11 mouse cellular contexts compared by ENCODE assay signal in genomic region chr5:124966622-124967332, GRCm38 (mm10). TPM values are rescaled to one million over a fixed set of nuclear protein-coding genes. Genes with fewer than 3 reads are reported as not detected.
DNase-seq lines count a peak whose midpoint lies in the region; ATAC-seq lines count a peak whose summit lies in the region.
"Had no signal": no experiment of that assay in that cellular context is flagged by ENCODE, and none has a peak within 500 bp of the region (broad histone marks: within the 10 kb centered on the region; RNA-seq: fewer than 3 reads in every experiment).

No protein-coding gene starts in this region.

- H3K27ac ChIP-seq in forebrain, embryonic 10.5 days = peak overlapping the region; percentile 71
- no peak overlapping the region for H3K27ac ChIP-seq in forebrain, embryonic 13.5 days
- no peak overlapping the region for H3K27ac ChIP-seq in neural tube, embryonic 14.5 days (ENCODE audit: low read depth, low read length)
- H3K27ac ChIP-seq in liver, embryonic 11.5 days (ENCODE audit: low read depth, low read length) = no peak overlapping the region
- H3K27ac ChIP-seq in liver, embryonic 12.5 days = no peak overlapping the region
- H3K27ac ChIP-seq: liver, embryonic 13.5 days had no signal

- H3K36me3 ChIP-seq in forebrain, embryonic 10.5 days (replicated peaks) = no peaks in the 10 kb centered on the region
- no peaks in the 10 kb centered on the region for H3K36me3 ChIP-seq in forebrain, embryonic 13.5 days (ENCODE audit: poor library complexity, severe bottlenecking)
- H3K36me3 ChIP-seq in neural tube, embryonic 14.5 days (ENCODE audit: control insufficient read depth, insufficient read depth, low read length) = no peaks in the 10 kb centered on the region
- H3K36me3 ChIP-seq in liver, embryonic 11.5 days (ENCODE audit: control insufficient read depth, insufficient read depth, low read length) = no peaks in the 10 kb centered on the region
- H3K36me3 ChIP-seq in liver, embryonic 12.5 days = no peaks in the 10 kb centered on the region
- H3K36me3 ChIP-seq: liver, embryonic 13.5 days had no signal

- H3K4me3 ChIP-seq in forebrain, embryonic 10.5 days = no peak overlapping the region
- H3K4me3 ChIP-seq in forebrain, embryonic 13.5 days = no peak overlapping the region
- H3K4me3 ChIP-seq in neural tube, embryonic 14.5 days (ENCODE audit: low read depth, low read length) = no peak overlapping the region
- no peak overlapping the region for H3K4me3 ChIP-seq in liver, embryonic 11.5 days (ENCODE audit: low read depth, low read length)
- H3K4me3 ChIP-seq in liver, embryonic 12.5 days = no peak overlapping the region
- H3K4me3 ChIP-seq: liver, embryonic 13.5 days had no signal

- H3K9me3 ChIP-seq in forebrain, embryonic 10.5 days = no peaks in the 10 kb centered on the region; the same call in 1 of the 2 replicates
- no peaks in the 10 kb centered on the region for H3K9me3 ChIP-seq in forebrain, embryonic 13.5 days (replicated peaks)
- H3K9me3 ChIP-seq in neural tube, embryonic 14.5 days (ENCODE audit: control insufficient read depth, low read length) = no peaks in the 10 kb centered on the region
- H3K9me3 ChIP-seq in liver, embryonic 11.5 days (ENCODE audit: control insufficient read depth, low read length) = no peaks in the 10 kb centered on the region
- H3K9me3 ChIP-seq in liver, embryonic 12.5 days (replicated peaks) = no peaks in the 10 kb centered on the region
- H3K9me3 ChIP-seq: liver, embryonic 13.5 days had no signal

- no peak overlapping the region for H3K9ac ChIP-seq in forebrain, embryonic 13.5 days
- no peak overlapping the region for H3K9ac ChIP-seq in neural tube, embryonic 14.5 days (replicated peaks; ENCODE audit: low read depth, low read length)
- no peak overlapping the region for H3K9ac ChIP-seq in liver, embryonic 11.5 days (ENCODE audit: low read depth, low read length)
- no peak overlapping the region for H3K9ac ChIP-seq in liver, embryonic 12.5 days
- H3K9ac ChIP-seq: liver, embryonic 13.5 days had no signal

- DNase-seq in forebrain, embryonic 10.5 days (ENCODE audit: extremely low spot score, low spot score) = no peak
- peak; percentile 24 for DNase-seq in right cerebral cortex, postnatal 14 days
- DNase-seq in right cerebral cortex, postnatal 36 days (ENCODE audit: low spot score in 2 of 2) = no peak
- peak; percentile 55 for DNase-seq in gastrocnemius, postnatal 10 days
- no peak for DNase-seq in liver, embryonic 11.5 days (ENCODE audit: low spot score)
- DNase-seq: B cell, adult 2 months; kidney, adult 2 months; liver, embryonic 13.5 days had no signal

- H3K4me1 ChIP-seq in forebrain, embryonic 10.5 days = peaks cover 48% of the 10 kb centered on the region
- H3K4me1 ChIP-seq in forebrain, embryonic 13.5 days = peaks cover 16% of the 10 kb centered on the region
- no peaks in the 10 kb centered on the region for H3K4me1 ChIP-seq in neural tube, embryonic 14.5 days (ENCODE audit: control insufficient read depth, insufficient read depth, low read length)
- H3K4me1 ChIP-seq in liver, embryonic 11.5 days (replicated peaks; ENCODE audit: control insufficient read depth, insufficient read depth, low read length) = 0 out of 2 replicates have a peak, but pooled peaks cover 3% of the 10 kb centered on the region
- 0 out of 2 replicates have a peak, but pooled peaks cover 5% of the 10 kb centered on the region for H3K4me1 ChIP-seq in liver, embryonic 12.5 days

- H3K4me2 ChIP-seq in forebrain, embryonic 13.5 days = no peak overlapping the region
- H3K4me2 ChIP-seq in neural tube, embryonic 14.5 days (ENCODE audit: low read depth, low read length) = no peak overlapping the region
- H3K4me2 ChIP-seq in liver, embryonic 11.5 days = no peak overlapping the region
- H3K4me2 ChIP-seq in liver, embryonic 12.5 days = no peak overlapping the region
- H3K4me2 ChIP-seq: liver, embryonic 13.5 days had no signal

- no peak for ATAC-seq in forebrain, embryonic 13.5 days
- ATAC-seq in neural tube, embryonic 14.5 days (ENCODE audit: low read depth) = 0 out of 2 replicates have a peak, but pooled peaks have one; percentile 17
- no peak for ATAC-seq in liver, embryonic 11.5 days (replicated peaks; ENCODE audit: low FRiP score)
- ATAC-seq in liver, embryonic 12.5 days = no peak

- no peaks in the 10 kb centered on the region for H3K27me3 ChIP-seq in forebrain, embryonic 10.5 days (ENCODE audit: poor library complexity, severe bottlenecking)
- H3K27me3 ChIP-seq in forebrain, embryonic 13.5 days = no peaks in the 10 kb centered on the region
- no peaks in the 10 kb centered on the region for H3K27me3 ChIP-seq in neural tube, embryonic 14.5 days (ENCODE audit: control insufficient read depth, insufficient read depth, low read length)
- H3K27me3 ChIP-seq in liver, embryonic 11.5 days (replicated peaks; ENCODE audit: control insufficient read depth, insufficient read depth, low read length) = no peaks in the 10 kb centered on the region
- H3K27me3 ChIP-seq in liver, embryonic 12.5 days (replicated peaks) = no peaks in the 10 kb centered on the region
- H3K27me3 ChIP-seq: liver, embryonic 13.5 days had no signal

- WGBS in forebrain, embryonic 10.5 days = 86% methylated on average over 14 of the region's 14 CpGs
- 81% methylated on average over 14 of the region's 14 CpGs for WGBS in forebrain, embryonic 13.5 days
- WGBS in neural tube, embryonic 14.5 days = 57% methylated on average over 14 of the region's 14 CpGs
- WGBS in liver, embryonic 11.5 days = 84% methylated on average over 14 of the region's 14 CpGs
- WGBS in liver, embryonic 12.5 days (ENCODE audit: insufficient replicate concordance) = 62% methylated on average over 14 of the region's 14 CpGs

RNA-seq across cellular contexts. Expression of gene Rflna, which starts 36.2 kb away (rescaled TPM):
- polyA plus RNA-seq in forebrain, embryonic 10.5 days (2016; fragmentation: Nextera tagmentation; extraction: Ambion mirVana) = 3.4 and 4.3 TPM in 2 replicates
- 2.7 and 3.5 TPM in 2 replicates for polyA plus RNA-seq in forebrain, embryonic 13.5 days (2015; fragmentation: Nextera tagmentation; extraction: Ambion mirVana)
- 1 to 10 TPM; 1.6 to 2.3 TPM for total RNA-seq in gastrocnemius, postnatal 10 days (2021)
- 5.6 and 6.4 TPM in 2 replicates for polyA plus RNA-seq in neural tube, embryonic 14.5 days (2014; fragmentation: Nextera tagmentation; extraction: Ambion mirVana)
- polyA plus RNA-seq in liver, embryonic 11.5 days (2014; fragmentation: Nextera tagmentation; extraction: Ambion mirVana) = 0.66 and 1.0 TPM in 2 replicates
- polyA plus RNA-seq in liver, embryonic 12.5 days (2016; fragmentation: Nextera tagmentation; extraction: Ambion mirVana) = 0.45 and 0.69 TPM in 2 replicates

Comparison
In these comparisons a context has a peak if more than half of its experiments do, and no peak if none do; other contexts are left out.
1. DNase-seq: peak in right cerebral cortex, postnatal 14 days (single experiment) and gastrocnemius, postnatal 10 days (single experiment); none in forebrain, embryonic 10.5 days (single experiment), right cerebral cortex, postnatal 36 days (0 of 2) and liver, embryonic 11.5 days (single experiment).